Mouse (Mus musculus) layer of hippocampus, adult 18-20 months (tissue): ENCODE results near the gene Faap100. TPM values are rescaled to one million over a fixed set of nuclear protein-coding genes. Genes with fewer than 3 reads are reported as not detected.
"Not testable (repeated sequence)": the region's sequence is repeated elsewhere in the genome, so short reads cannot be mapped to it uniquely, and the experiment has no call there.

ENCODE experiments used
- DNase-seq, 2 experiments: peaks; one replicate each; pipeline ENCODE4 v3.0.0; 2022; ENCODE audit warnings: low spot score in 2 of 2
- long read RNA-seq: library from polyadenylated mRNA; stranded (forward); transcript quantifications from one replicate; pipeline ENCODE4 v2.0.0, GENCODE M21; 2021
- total RNA-seq, 2 experiments: library from RNA; stranded (reverse); gene quantifications; 2 replicates each; pipeline ENCODE4 v1.2.3; 2021

Gene Faap100
- 10 to 100 TPM; 16.7 to 18.4 TPM for total RNA-seq
- long read RNA-seq, transcript Faap100-201 (10 exons, 3,193 nt), result major isoform, 13 of 22 reads
- long read RNA-seq, partial matches to known transcripts, result 4 of 22 reads
- long read RNA-seq, other reads (novel, unspliced or antisense), result 4 of 22 reads

DNA sequence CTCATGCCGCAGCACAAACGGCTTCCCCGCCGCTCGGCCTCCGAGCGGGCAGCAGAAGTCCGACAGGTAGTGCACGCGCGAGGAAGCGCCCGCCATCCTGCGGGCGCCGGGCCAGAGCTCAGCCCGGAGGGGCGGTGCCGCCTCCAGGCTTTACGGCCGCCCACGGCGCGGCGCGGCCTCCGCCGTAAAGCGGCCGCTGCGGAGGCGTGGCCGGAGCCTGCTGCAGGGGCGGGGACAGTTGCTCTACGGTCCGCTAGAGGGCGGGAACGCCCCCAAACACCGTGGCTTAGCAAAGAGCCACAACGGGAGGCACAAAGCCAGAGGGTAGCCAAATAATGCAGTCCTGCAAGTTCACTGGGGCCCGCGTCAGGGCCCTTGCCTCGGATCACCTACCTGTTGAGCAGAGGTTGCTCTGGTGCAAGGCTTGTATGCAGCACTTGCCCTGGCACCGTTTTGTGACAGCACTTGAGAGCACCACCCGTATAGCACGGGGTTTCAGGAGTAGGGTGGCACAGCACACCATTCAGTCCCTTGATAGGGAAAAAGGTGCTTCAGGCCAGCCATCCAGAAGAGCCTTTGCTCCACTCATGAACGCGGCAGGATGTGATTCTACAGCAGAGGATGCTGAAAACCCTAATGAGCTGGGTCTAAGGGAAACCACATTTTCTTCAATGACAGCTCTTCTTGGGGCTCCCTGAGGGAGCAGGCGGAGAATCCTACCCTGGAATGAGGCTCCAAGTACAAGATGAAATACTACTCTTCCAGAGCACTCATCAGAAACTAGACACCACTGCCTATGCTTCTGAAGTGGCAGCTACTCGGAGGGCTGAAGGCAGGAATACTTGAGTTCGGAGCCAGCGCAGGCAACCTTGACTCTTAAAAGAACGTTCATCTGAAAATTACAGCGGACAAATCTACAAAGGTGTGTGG lies at the start of gene Faap100:
TSS of gene Faap100 (minus strand) at position 154 of the 930 bp plus-strand sequence.
- DNase-seq, result peak; percentile 75 to 89

DNA sequence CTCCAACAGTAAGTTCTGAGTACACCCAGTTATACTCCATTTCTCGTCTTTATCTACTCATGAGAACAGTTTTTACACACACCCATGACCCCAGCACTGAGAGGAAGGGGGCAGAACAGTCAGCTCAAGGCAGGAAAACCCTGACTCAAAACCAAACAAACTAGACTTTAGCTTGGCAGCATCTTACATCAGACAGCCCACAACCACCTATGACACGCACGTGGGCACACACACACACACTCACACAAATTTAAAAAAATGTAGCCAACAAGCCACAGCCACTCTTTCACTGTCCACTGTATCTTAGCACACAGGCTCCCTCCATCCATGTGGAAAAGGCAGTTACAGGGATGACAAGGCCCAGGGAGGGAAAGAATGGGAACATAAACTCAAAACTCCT lies 48.2 kb upstream of the Faap100 start:
- no peak for DNase-seq

DNA sequence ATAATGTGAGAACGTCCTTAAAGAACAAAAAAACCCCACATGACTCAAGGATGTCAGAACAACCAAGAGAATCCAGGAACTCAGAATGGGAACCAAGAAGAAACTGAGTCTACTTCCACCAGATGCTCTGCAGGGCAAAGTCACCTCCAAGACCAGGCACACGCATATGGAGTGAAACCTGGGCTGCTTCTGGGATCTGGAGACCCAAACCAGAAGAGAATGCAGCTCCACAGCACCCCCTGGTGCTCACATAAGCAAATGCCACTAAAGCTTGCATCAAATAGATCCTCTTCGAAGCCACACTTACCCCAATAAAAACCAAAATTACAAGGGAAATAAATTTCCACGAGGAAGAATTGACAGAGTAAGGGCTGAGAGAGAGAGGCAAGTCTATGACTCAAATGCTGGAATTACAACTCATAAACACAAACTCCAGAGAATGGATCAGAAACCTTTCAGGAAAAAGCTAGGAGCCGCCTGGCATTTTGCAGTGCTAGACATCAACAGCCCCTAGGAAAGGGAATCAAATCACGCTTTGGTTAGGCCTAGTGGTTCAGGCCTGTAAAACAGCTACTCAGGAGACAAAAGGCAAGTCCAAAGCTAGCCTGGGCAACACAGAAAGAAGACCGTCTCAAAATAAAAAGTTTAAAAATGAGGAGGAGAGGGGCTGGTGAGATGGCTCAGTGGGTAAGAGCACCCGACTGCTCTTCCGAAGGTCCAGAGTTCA lies 45.2 kb upstream of the Faap100 start:
- peak; percentile 30 to 72 for DNase-seq

DNA sequence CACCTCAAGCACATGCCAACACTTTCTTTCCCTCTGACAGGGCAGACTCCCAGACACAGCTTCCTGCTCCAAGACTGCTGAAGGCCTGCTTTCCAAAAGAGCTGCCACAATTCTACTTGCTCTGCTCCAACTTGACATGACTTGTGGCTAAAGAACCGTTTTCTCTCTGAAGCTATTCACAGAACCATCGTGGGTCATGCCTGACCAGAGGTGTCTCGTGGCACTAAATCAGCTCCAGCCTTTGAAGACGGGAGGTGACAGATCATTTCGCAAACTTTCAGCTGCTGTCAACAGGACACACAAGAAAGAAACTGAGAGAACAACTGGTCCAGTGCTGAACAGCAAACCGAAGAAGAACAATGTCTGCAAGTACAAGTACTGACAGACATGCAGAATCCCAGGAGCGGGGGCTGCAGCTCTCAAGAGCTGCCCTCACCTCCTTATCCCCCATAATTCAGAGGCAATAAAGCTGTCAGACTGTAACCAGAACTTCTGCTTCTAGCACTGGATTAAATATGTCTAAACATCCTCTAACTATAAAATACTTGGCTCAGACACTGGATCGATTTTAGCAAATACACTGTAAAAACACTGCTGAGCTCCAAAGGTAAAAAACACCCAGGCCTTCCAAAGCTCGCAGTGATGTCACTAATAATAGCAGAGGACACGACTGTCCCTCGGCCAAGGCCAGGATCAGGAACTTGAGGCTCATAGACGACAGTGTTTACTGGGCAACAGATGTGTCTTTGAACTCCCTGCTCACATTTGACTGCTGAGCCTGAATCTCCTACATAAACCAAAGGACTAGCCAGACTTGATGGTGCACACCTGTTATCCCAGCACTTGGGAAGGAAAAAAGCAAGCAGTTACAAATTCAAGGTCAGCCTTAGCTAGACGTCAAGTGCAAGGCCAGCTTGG lies 44.3 kb upstream of the Faap100 start:
- DNase-seq, result no peak

DNA sequence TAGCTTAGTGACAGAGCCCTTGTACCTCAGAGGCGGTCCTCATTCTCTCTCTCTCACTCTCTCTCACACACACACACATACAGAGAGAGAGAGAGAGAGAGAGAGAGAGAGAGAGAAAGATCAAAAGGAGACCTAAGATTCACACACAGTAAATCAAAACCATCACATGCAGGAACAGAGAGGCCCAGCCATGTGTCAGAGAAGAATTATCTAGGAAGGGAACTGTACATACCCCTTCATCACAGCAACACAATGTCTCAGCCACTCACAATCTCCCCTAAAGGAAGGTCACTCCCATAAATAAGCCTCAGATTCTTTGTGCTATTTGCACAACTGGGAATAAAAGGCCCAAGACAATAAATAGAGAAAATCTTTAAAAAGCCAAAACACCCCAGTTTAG lies 40.0 kb upstream of the Faap100 start:
- no peak for DNase-seq

DNA sequence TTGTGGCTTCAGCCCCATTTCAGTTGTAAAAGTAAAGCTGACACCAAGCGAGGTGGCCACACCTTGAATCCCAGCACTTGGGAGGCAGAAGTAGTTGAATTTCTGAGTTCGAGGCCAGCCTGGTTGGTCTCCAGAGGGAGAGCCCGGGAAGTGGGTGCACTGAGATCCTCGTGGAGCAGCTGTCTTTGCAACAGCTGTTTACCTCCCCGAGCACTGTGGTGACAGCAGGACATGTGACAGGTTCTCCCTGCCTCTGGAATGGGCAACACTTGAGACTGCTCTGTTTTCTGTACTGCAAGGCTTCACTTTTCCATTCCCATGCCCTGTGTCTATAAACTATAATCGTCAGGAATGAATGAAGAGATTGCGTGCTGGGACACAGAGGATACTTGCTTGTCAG lies 39.3 kb upstream of the Faap100 start:
- DNase-seq, result no peak

DNA sequence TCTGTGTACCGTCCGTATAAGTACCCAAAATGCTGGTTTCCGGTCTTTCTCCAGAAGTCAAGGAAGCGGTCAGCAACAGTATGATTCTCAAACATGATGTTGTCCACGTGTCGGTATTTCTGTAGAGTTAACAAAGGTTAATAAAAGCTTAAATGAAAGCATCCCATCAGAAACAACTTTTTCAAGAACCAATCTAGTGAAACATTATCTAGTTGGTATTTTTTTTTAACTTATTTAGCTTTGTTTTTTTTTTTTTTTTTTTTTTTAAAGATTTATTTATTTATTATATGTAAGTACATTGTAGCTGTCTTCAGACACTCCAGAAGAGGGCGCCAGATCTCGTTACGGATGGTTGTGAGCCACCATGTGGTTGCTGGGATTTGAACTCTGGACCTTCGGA lies 35.1 kb upstream of the Faap100 start:
- DNase-seq, result not testable (repeated sequence)

DNA sequence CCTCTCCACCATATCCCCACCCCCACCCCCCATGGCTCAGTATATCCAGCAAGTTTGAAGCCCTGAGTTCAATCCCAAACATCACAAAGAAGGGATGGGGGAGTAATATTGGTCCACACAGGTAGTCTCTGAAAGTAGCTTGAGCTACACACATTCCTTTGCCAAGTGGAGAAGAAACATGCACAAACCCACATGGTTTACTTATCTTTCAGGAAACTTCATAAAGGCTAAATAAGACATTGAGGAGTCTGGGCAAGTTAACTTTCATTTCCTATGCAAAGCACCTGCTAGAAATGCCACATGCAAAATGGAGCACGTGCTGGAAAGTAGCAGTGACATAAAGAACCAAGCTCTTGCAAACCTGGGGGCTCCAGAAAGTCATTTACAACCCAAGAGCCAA lies 27.9 kb upstream of the Faap100 start:
- DNase-seq, result no peak

DNA sequence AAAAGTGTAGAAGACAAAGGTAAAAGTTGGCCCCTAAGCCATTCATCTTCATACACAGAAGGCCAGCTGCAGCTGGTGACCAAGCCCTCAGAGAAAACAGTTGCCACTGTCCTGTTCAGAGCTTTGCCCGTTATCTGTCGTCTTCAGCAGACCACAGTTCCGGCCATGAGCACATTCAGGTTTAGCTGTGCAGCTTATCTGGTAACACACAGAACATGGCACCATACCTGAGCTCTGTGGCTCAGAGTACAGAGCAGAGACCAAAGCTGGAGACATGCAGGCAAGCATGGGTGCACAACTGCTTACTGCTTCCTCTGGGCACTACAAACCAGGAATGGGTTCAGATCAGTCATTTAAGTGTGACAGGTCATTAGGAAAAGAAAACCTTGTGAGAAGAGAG lies 27.3 kb upstream of the Faap100 start:
- no peak for DNase-seq

DNA sequence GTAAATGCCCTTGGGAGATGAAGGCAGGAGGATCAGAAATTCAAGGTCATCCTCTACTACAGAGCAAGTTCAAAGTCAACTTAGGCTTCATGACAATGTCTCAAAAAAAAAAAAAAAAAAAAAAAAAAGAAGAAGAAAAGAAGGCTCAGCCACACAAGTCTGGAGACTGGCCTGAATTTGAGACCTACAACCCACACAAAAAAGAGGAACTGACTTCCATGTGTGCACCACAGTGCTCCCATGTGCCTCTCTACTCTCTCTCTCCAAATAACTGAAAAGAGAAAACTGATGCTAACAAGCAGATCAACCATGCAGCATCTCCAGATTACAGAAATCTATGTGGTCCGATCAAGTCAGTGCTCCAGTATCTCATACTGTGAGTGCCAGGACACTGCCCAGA lies 26.2 kb upstream of the Faap100 start:
- DNase-seq, result no peak

DNA sequence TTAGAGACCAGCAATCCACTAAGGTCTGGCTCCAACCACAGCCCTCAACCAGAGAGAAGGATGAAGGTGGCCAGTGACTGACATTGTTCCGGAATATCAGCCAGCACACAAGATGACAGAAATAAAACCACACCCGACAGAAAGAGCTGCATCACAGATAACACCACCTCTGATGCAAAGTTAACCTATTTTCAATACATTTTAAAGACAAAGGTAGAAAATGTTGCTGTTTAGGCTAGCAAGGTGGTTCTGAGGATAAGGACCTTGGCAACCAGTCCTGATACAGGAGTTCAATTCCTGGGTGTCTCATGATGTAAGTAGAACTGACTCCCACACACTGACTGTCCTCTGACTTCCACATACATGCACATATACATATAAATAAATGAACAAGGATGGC lies 20.8 kb upstream of the Faap100 start:
- no peak for DNase-seq

DNA sequence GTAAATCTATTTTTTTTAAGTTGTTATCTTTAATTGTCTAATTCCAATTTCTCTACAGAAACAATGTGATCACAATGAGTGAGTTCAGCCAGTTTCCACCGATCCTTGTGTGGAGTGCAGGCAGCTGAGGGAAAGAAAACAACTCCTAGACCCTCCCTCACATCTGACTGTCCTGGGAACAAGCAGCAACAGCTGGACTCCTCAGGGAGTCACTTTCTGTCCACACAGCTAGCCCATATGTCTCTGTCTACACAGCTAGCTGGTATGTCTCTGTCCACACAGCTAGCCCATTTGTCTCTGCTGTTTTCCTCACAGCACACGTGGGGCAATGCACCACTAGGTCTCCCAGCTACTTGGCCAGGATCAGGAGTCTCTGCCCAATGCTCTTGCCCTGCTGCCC lies 19.0 kb upstream of the Faap100 start:
- no peak for DNase-seq

DNA sequence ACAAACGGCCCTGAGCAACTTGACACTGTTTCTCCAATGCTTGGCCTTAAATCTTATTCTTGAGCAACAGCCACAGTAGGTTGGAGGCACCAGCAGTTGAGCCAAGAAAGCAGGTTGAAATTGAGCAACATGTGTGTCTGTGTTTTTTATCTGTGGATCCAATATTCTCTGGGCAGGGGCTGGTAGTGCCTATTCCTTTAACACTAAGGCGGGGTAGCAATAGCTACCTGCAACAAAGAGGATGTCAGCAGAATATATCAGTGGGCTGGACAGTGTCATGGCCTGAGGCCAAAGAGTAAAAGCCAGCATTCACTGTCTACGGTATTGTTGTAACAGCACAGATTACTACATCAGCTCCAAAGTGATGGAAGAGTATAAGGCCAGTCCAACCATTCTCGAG lies 17.1 kb upstream of the Faap100 start:
- DNase-seq, result no peak

DNA sequence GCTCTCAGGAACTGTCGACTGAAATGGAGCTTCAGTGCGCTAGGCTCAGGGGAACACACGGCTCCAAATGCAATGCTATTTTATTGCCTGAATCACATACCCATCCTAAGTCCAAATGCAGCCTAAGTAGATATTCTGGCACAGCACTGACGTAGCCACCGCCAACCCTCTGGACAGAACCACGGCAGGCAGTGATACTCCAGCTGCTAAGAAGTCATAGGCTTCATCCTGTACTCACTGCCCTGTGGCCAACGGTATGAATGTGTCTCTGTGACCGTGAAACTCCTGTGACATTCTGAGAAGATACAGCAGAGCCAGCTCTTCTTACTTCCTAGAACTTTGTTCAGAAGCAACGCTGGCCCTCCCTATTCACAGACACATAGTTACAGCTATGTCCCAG lies 10.0 kb upstream of the Faap100 start:
- no peak for DNase-seq

DNA sequence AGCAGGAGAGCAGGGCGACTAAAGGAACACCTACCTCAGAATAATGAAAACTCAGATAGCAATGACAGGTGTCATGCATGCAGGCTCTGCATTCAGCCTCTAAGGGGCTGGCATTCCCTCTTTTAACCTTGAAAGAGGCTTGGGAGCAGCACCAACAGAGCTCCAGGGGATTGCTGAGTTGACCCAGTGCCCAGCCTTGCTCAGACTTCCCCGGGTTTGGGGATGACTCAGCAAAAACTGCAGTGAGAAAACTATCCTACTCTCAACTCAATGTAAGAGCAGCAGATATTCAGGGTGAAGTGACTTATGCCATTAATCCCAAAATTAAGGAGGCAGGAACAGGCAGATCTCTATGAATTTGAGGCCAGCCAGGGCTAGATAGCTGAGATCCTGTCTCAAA lies 8.6 kb upstream of the Faap100 start:
- DNase-seq, result no peak

DNA sequence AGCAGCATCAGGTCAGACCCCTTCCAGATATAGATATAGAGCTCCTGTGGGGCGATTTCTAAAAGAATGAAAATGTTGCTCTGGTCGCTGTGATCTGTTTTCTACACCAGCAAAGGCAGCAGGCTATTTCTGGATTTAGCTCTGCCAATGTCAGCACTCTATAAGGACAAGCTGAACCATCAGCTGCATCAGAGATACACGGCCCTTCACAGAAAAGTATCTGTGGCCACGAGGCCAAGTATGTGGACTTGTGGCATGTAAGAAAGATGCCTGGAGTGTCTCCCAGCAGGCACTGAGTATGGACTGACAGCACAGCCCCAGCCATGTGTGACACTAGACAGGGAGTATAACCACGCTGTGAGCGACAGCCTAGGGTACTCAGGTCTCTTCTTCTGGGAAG lies 8.1 kb upstream of the Faap100 start:
- no peak for DNase-seq

DNA sequence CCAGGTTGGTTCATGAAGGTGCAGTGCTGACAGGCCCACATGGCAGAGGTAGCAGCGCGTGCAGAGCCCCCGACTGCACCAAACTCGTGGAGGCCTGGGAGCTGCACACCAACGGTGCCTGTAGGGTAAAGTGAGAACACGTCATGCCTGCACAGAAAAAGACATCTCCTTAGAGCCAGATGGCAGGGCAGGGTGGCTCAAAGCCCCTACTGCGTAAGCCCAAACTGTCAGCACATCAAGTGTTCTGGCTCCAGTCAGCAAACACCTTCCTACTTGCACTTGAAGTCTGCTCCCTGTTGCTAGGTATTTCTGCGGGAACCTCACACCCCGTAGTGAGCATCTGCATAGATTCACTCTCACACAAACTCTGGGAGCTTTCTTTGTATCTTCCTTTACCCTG lies 3.9 kb upstream of the Faap100 start:
- no peak for DNase-seq

DNA sequence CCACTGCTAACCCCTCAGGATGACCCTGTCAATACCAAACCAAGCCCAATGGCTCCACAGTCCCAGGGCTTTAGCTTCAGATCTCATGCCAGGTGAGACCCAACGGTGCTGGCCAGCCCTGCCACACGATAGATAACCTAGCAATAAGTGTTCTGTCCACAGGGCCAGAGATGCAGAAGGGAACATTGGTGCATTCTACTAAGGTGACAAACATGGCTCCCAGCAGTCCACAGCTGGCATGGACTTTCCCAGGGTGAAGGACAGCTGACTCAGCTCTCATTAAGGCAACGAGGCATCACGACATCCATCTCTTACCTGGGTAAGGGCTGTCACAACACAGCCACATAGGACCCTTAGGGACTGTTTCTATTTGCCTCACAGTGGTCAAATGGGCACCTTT lies 2.6 kb upstream of the Faap100 start:
- no peak for DNase-seq

DNA sequence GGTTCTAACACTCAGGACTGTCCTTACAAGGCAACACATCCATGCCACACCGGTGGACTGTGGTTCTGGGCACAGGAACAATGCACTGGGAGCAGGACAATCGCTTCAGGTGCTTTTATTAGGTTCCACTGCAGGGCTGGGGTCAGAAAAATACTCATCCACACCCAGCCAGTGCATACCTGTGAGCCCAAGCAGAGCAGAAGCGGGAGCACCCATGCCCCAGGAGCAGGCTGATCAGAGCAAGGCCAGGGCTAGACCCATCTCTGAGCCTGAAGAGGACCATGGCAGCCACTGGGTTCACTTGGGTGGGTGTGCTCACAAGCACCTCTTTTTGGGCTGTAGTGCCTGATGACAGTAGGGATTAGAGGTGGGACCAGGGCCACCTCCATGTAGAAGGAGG lies 1.7 kb upstream of the Faap100 start:
- DNase-seq, result no peak

DNA sequence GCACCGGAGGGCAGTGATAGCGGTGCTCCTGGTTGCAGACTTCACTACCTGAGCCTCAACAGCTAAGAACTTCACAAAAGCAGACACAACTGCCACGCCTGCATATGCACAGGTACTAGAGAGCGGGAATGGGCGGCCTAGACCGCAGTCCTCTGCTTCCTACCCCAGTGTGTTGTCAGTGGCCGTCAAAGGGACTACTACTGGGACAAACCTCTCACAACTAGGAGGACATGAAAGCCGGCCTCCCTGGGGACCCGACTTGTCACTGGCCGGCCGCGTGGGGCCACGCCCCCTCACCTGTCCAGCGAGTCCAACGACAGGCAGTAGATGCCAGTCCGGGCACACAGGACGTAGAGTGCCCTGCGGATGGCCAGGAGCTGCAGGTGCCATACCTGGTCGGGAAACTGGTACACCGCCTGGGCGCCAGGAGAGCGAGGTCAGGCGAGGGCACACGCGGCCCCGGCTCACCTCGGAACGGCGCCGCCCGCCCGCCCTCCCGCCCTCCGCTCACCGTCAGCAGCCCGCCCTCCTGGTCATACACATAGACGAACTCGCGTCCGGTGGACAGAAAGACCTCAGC lies 443 bp downstream of the Faap100 start:
- no peak for DNase-seq

DNA sequence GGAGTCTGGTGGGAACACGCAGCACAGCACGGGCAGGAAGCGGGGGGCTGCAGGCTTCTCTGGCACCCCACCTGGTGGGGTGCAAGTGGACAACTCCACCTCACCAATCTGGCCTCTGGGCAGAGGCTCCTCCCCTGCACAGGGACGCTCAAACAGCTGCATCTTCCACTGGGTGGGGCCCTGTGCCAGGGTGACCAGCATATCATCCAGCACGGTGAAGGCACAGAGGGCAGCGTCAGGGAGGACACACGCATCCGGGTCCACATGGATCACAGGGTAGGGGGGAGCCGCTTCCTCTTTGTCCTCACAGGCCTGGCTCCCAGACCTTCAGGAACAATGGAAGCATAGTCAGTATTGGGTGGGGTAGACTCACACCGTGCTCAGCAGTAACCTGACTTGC lies 1.2 kb downstream of the Faap100 start:
- DNase-seq, result no peak
